Mouse (Mus musculus) stomach, embryonic 14.5 days (tissue): ENCODE measurements around the gene Ric1. TPM values are rescaled to one million over a fixed set of nuclear protein-coding genes. Genes with fewer than 3 reads are reported as not detected.

Source experiments
- ATAC-seq: fragments of 200-750 bp; cut with Nextera tagmentation; 2 replicates; pipeline ENCODE4 v1.8.0; 2017; ENCODE audit warnings: low read depth, moderate TSS enrichment; ENCODE audit not compliant: insufficient number of reproducible peaks, insufficient read depth, low FRiP score
- H3K27ac ChIP-seq: fragments of 300-500 bp; sonication (generic); 2 replicates; pipeline ENCODE4 v1.5.1; 2014; ENCODE audit warnings: mild to moderate bottlenecking, low read length, moderate library complexity, mixed read lengths
- H3K27me3 ChIP-seq: fragments of 300-500 bp; sonication (generic); 2 replicates; pipeline ENCODE4 v1.6.1; 2014; ENCODE audit warnings: low read length, control low read depth, mixed read lengths; ENCODE audit not compliant: control insufficient read depth, insufficient read depth
- H3K36me3 ChIP-seq: fragments of 300-500 bp; sonication (generic); 2 replicates; pipeline ENCODE4 v1.6.1; 2014; ENCODE audit warnings: mild to moderate bottlenecking, control low read depth, low read length, moderate library complexity, mixed read lengths; ENCODE audit not compliant: control insufficient read depth, insufficient read depth
- H3K4me1 ChIP-seq: fragments of 300-500 bp; sonication (generic); 2 replicates; pipeline ENCODE4 v1.6.1; 2014; ENCODE audit warnings: low read length, control low read depth, mixed read lengths; ENCODE audit not compliant: control insufficient read depth, insufficient read depth
- H3K4me2 ChIP-seq: fragments of 300-500 bp; sonication (generic); replicated peaks from 2 replicates; pipeline ENCODE4 v1.6.1; 2014; ENCODE audit warnings: low read depth, low read length, control low read depth
- H3K4me3 ChIP-seq: fragments of 300-500 bp; sonication (generic); 2 replicates; pipeline ENCODE4 v1.5.1; 2014; ENCODE audit warnings: low read depth, low read length, control low read depth
- H3K9ac ChIP-seq: fragments of 300-500 bp; sonication (generic); replicated peaks from 2 replicates; pipeline ENCODE4 v1.6.1; 2014; ENCODE audit warnings: low read depth, mild to moderate bottlenecking, control low read depth, low read length, moderate library complexity, mixed read lengths
- H3K9me3 ChIP-seq: fragments of 300-500 bp; sonication (generic); 2 replicates; pipeline ENCODE4 v1.6.1; 2016; ENCODE audit warnings: low read depth, low read length, control low read depth; ENCODE audit not compliant: control insufficient read depth
- WGBS: fragments of 180-500 bp; shearing (Covaris S2); extraction: QIAGEN DNeasy Blood & Tissue Kit; methylation state at CpG from one replicate; pipeline ENCODE4 v1.1.7; 2014; 5-methylcytosine and 5-hydroxymethylcytosine counted together
- polyA plus RNA-seq: library from polyadenylated mRNA; unstranded; fragments of >200 nt; fragmentation: Nextera tagmentation; extraction: Ambion mirVana; gene quantifications from 2 replicates; pipeline ENCODE4 v1.2.1, GENCODE M21; 2014

Ric1 gene
- polyA plus RNA-seq, 1 experiment from 2014 or later = 20.8 TPM

DNA sequence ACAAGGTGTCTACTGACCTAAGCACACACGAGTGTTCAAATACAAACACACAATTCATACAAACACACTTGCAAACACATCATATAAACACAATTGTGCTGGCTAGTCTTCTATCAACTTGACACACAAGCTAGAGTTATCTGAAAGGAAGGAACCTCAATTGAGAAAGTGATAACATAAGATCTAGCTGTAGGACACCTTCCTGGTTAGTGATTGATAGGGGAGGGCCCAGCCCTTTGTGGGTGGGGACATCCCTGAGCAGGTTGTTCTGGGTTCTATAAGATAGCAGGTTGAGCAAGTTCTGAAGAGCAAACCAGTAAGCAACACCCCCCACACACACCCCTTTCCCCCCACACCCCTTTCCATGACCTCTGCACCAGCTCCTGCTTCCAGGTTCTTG lies 127.6 kb downstream of the Ric1 start:
- Histone ChIP-seq H3K4me1 (no peaks in the 10 kb centered on the region), H3K4me3 (no peak overlapping the region), H3K27me3 (no peaks in the 10 kb centered on the region), H3K9ac (no peak overlapping the region), H3K4me2 (no peak overlapping the region), H3K9me3 (no peaks in the 10 kb centered on the region), H3K36me3 (no peaks in the 10 kb centered on the region), H3K27ac (no peak overlapping the region)
- WGBS = 73% methylated on average over 1 of the region's 1 CpGs
- no peak for ATAC-seq

DNA sequence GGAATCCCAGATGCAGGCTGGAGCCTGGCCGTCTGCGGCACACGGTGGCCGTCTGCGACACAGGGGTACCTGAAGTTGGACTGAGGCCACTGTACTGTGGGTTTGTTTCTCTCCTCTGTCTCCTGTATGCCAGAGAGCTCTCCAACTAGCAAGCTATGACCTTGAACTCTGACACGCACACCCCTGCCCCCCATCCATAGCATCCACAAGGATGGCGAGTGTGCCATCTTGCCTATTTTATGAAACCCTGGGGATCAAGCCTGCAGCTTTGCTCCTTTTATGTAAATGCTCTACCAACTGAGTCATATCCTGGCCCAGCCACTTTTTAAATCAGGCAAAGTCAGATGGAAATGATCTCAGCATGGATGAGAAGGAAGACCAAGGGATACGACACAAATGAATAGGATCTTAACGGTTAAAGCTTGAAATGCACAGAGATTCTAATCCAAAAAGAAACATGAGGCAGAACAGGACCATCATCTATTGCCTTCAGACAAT lies 131.7 kb downstream of the Ric1 start:
- Histone ChIP-seq H3K9me3 (no peaks in the 10 kb centered on the region), H3K4me2 (no peak overlapping the region), H3K9ac (no peak overlapping the region), H3K36me3 (no peaks in the 10 kb centered on the region), H3K4me1 (no peaks in the 10 kb centered on the region), H3K27ac (no peak overlapping the region), H3K4me3 (no peak overlapping the region), H3K27me3 (no peaks in the 10 kb centered on the region)
- WGBS = 87% methylated on average over 9 of the region's 9 CpGs
- no peak for ATAC-seq

- Histone ChIP-seq H3K27ac (no peak overlapping the region), H3K9ac (no peak overlapping the region), H3K4me1 (no peaks in the 10 kb centered on the region), H3K4me2 (no peak overlapping the region), H3K4me3 (no peak overlapping the region), H3K9me3 (no peaks in the 10 kb centered on the region), H3K27me3 (no peaks in the 10 kb centered on the region), H3K36me3 (no peaks in the 10 kb centered on the region)
- 49% methylated on average over 6 of the region's 6 CpGs for WGBS
- no peak for ATAC-seq
Observed at GRCm38 (mm10) chr19:29655148-29655547, 133.1 kb downstream of the Ric1 start.

DNA sequence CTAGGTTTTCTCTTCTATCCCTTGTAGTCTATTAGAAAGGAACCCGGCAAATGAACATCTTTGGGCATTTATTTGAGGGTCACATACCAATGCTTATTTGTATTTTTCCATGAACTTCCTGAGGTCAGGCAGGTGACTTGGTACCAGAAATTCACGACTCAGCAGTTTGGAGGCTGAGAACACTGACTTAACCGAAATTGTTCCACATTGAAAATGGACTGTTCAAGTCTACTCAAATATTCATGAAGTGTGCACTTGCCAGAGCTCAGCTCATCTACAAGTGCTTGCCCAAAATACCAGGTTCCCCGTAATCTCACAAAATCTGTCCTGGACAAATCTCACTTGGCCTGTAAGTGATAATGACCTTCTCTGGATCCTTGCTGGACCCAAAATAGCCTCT lies 133.9 kb downstream of the Ric1 start:
- Histone ChIP-seq H3K4me1 (no peaks in the 10 kb centered on the region), H3K27me3 (no peaks in the 10 kb centered on the region), H3K36me3 (no peaks in the 10 kb centered on the region), H3K9me3 (no peaks in the 10 kb centered on the region), H3K9ac (no peak overlapping the region), H3K4me3 (no peak overlapping the region), H3K4me2 (no peak overlapping the region), H3K27ac (no peak overlapping the region)
- 73% methylated on average over 4 of the region's 4 CpGs for WGBS
- ATAC-seq = no peak

Other genes starting within 250 kb of the Ric1 start
- 4.1 and 5.6 TPM in 2 replicates for gene Insl6, start 196.9 kb upstream of the Ric1 start, polyA plus RNA-seq
- not detected in 2 replicates for gene Rln1, start 187.6 kb upstream of the Ric1 start, polyA plus RNA-seq
- gene Plgrkt, start 154.9 kb upstream of the Ric1 start, polyA plus RNA-seq = 66.9 and 68.1 TPM in 2 replicates
- gene Cd274, start 154.8 kb upstream of the Ric1 start, polyA plus RNA-seq = 0.45 and 0.46 TPM in 2 replicates
- not detected in 2 replicates for gene Pdcd1lg2, start 111.4 kb upstream of the Ric1 start, polyA plus RNA-seq
- 11.6 and 11.9 TPM in 2 replicates for gene Ermp1, start 126.1 kb downstream of the Ric1 start, polyA plus RNA-seq
- not detected in 2 replicates for gene Mlana, start 175.5 kb downstream of the Ric1 start, polyA plus RNA-seq